Mouse (Mus musculus) kidney, embryonic 14.5 days (tissue): ENCODE results near the gene Mul1. TPM values are rescaled to one million over a fixed set of nuclear protein-coding genes. Genes with fewer than 3 reads are reported as not detected.

Source experiments
- ATAC-seq: fragments of 200-750 bp; cut with Nextera tagmentation; 2 replicates; pipeline ENCODE4 v1.8.0; 2017; ENCODE audit warnings: moderate number of reproducible peaks, mild to moderate bottlenecking, moderate TSS enrichment, moderate library complexity; ENCODE audit not compliant: low FRiP score, low TSS enrichment
- H3K27ac ChIP-seq: fragments of 300-500 bp; sonication (generic); 2 replicates; pipeline ENCODE4 v1.5.1; 2014; ENCODE audit warnings: low read depth, mild to moderate bottlenecking, low read length, moderate library complexity, mixed read lengths
- H3K27me3 ChIP-seq: fragments of 300-500 bp; sonication (generic); 2 replicates; pipeline ENCODE4 v1.6.1; 2014; ENCODE audit warnings: mild to moderate bottlenecking, low read length; ENCODE audit not compliant: control insufficient read depth, insufficient read depth
- H3K36me3 ChIP-seq: fragments of 300-500 bp; sonication (generic); 2 replicates; pipeline ENCODE4 v1.6.1; 2014; ENCODE audit warnings: low read length, mixed read lengths; ENCODE audit not compliant: control insufficient read depth, insufficient read depth
- H3K4me1 ChIP-seq: fragments of 300-500 bp; sonication (generic); 2 replicates; pipeline ENCODE4 v1.6.1; 2014; ENCODE audit warnings: low read length, mixed read lengths; ENCODE audit not compliant: control insufficient read depth, insufficient read depth
- H3K4me2 ChIP-seq: fragments of 300-500 bp; sonication (generic); replicated peaks from 2 replicates; pipeline ENCODE4 v1.6.1; 2014; ENCODE audit warnings: low read depth, mild to moderate bottlenecking, low read length
- H3K4me3 ChIP-seq: fragments of 300-500 bp; sonication (generic); 2 replicates; pipeline ENCODE4 v1.5.1; 2014; ENCODE audit warnings: mild to moderate bottlenecking, low read length
- H3K9ac ChIP-seq: fragments of 300-500 bp; sonication (generic); 2 replicates; pipeline ENCODE4 v1.6.1; 2014; ENCODE audit warnings: low read depth, mild to moderate bottlenecking, low read length, moderate library complexity
- H3K9me3 ChIP-seq: fragments of 300-500 bp; sonication (generic); 2 replicates; pipeline ENCODE4 v1.6.1; 2016; ENCODE audit warnings: low read length; ENCODE audit not compliant: control insufficient read depth
- WGBS: fragments of 180-500 bp; shearing (Covaris S2); extraction: QIAGEN DNeasy Blood & Tissue Kit; methylation state at CpG from one replicate; pipeline ENCODE4 v1.1.7; 2014; 5-methylcytosine and 5-hydroxymethylcytosine counted together
- polyA plus RNA-seq: library from polyadenylated mRNA; unstranded; fragments of >200 nt; fragmentation: Nextera tagmentation; extraction: Ambion mirVana; gene quantifications from 2 replicates; pipeline ENCODE4 v1.2.1, GENCODE M21; 2014

The Mul1 gene
- polyA plus RNA-seq: 16.7 and 16.9 TPM in 2 replicates

- Histone ChIP-seq H3K4me2 (peak within 1 kb of the TSS; percentile 87), H3K4me1 (peaks cover 10% of the 10 kb centered on the region), H3K36me3 (peaks cover 35% of the 10 kb centered on the region), H3K9ac (peak within 1 kb of the TSS; percentile 79), H3K27me3 (no peaks in the 10 kb centered on the region; the same call in 1 of the 2 replicates), H3K4me3 (peak within 1 kb of the TSS; percentile 96), H3K27ac (no peak within 1 kb of the TSS), H3K9me3 (no peaks in the 10 kb centered on the region)
- ATAC-seq: peak; percentile 93
- WGBS: 1% methylated on average over 64 of the region's 64 CpGs
Observed at GRCm38 (mm10) chr4:138434347-138435316, at the start of gene Mul1. Gene Mul1, plus strand, starts transcription at chr4:138434671.

GRCm38 (mm10) chr4:138393703-138394102, 40.8 kb upstream of the Mul1 start:
- 63% methylated on average over 7 of the region's 7 CpGs for WGBS
- H3K4me3 ChIP-seq: no peak overlapping the region
- H3K4me1 ChIP-seq: peaks cover 17% of the 10 kb centered on the region
- ATAC-seq: no peak
- H3K9ac ChIP-seq: no peak overlapping the region
- H3K9me3 ChIP-seq: no peaks in the 10 kb centered on the region
- peaks cover 54% of the 10 kb centered on the region for H3K27me3 ChIP-seq
- H3K4me2 ChIP-seq: no peak overlapping the region
- H3K27ac ChIP-seq: no peak overlapping the region
- H3K36me3 ChIP-seq: no peaks in the 10 kb centered on the region

- Histone ChIP-seq H3K9me3 (no peaks in the 10 kb centered on the region), H3K27ac (no peak overlapping the region), H3K4me2 (peak overlapping the region; percentile 58), H3K9ac (0 out of 2 replicates have a peak overlapping the region, but pooled peaks have one; percentile 13), H3K4me3 (peak overlapping the region; percentile 42), H3K36me3 (no peaks in the 10 kb centered on the region), H3K4me1 (peaks cover 17% of the 10 kb centered on the region), H3K27me3 (peaks cover 59% of the 10 kb centered on the region)
- WGBS: 1% methylated on average over 95 of the region's 103 CpGs
- peak; percentile 61; the same call in 1 of the 2 replicates for ATAC-seq
Observed at GRCm38 (mm10) chr4:138395087-138395970, 39.1 kb upstream of the Mul1 start.

GRCm38 (mm10) chr4:138395971-138396645, 38.4 kb upstream of the Mul1 start, which contains the start of gene Fam43b:
Gene Fam43b, minus strand, starts transcription at chr4:138396528.
- Histone ChIP-seq H3K27ac (no peak within 1 kb of the TSS), H3K27me3 (peaks cover 59% of the 10 kb centered on the region), H3K36me3 (no peaks in the 10 kb centered on the region), H3K9me3 (no peaks in the 10 kb centered on the region), H3K4me1 (peaks cover 17% of the 10 kb centered on the region), H3K9ac (no peak within 1 kb of the TSS), H3K4me3 (peak within 1 kb of the TSS; percentile 42), H3K4me2 (peak within 1 kb of the TSS; percentile 58)
- WGBS: under 1% methylated on average over 46 of the region's 46 CpGs
- no peak for ATAC-seq

GRCm38 (mm10) chr4:138396711-138397110, 37.8 kb upstream of the Mul1 start:
- peak overlapping the region; percentile 58 for H3K4me2 ChIP-seq
- peaks cover 62% of the 10 kb centered on the region for H3K27me3 ChIP-seq
- peak overlapping the region; percentile 42 for H3K4me3 ChIP-seq
- peaks cover 17% of the 10 kb centered on the region for H3K4me1 ChIP-seq
- H3K9me3 ChIP-seq: no peaks in the 10 kb centered on the region
- no peak for ATAC-seq
- H3K36me3 ChIP-seq: no peaks in the 10 kb centered on the region
- no peak overlapping the region for H3K9ac ChIP-seq
- WGBS: 9% methylated on average over 8 of the region's 8 CpGs
- no peak overlapping the region for H3K27ac ChIP-seq

GRCm38 (mm10) chr4:138404806-138405205, 29.7 kb upstream of the Mul1 start:
- no peak for ATAC-seq

GRCm38 (mm10) chr4:138407479-138408194, 26.8 kb upstream of the Mul1 start:
- no peaks in the 10 kb centered on the region for H3K4me1 ChIP-seq
- 68% methylated on average over 12 of the region's 13 CpGs for WGBS
- no peak for ATAC-seq

More at GRCm38 (mm10) chr4:138404806-138405205, 29.7 kb upstream of the Mul1 start:
- H3K27me3 ChIP-seq: 0 out of 2 replicates have a peak, but pooled peaks cover 3% of the 10 kb centered on the region
- no peak overlapping the region for H3K9ac ChIP-seq
- 3% methylated on average over 2 of the region's 2 CpGs for whole genome bisulfite sequencing
- H3K4me1 ChIP-seq: no peaks in the 10 kb centered on the region
- no peak overlapping the region for H3K4me3 ChIP-seq
- no peaks in the 10 kb centered on the region for H3K9me3 ChIP-seq
- no peak overlapping the region for H3K4me2 ChIP-seq
- H3K36me3 ChIP-seq: no peaks in the 10 kb centered on the region
- H3K27ac ChIP-seq: no peak overlapping the region

GRCm38 (mm10) chr4:138411011-138411410, 23.5 kb upstream of the Mul1 start:
- Histone ChIP-seq H3K27ac (no peak overlapping the region), H3K36me3 (no peaks in the 10 kb centered on the region), H3K9ac (no peak overlapping the region), H3K9me3 (no peaks in the 10 kb centered on the region), H3K4me1 (peaks cover 7% of the 10 kb centered on the region), H3K27me3 (no peaks in the 10 kb centered on the region; the same call in 1 of the 2 replicates), H3K4me2 (no peak overlapping the region), H3K4me3 (no peak overlapping the region)
- WGBS: 5% methylated on average over 5 of the region's 5 CpGs
- ATAC-seq: 0 out of 2 replicates have a peak, but pooled peaks have one; percentile 77

More at GRCm38 (mm10) chr4:138407479-138408194, 26.8 kb upstream of the Mul1 start:
- no peak overlapping the region for H3K4me2 ChIP-seq
- no peak overlapping the region for H3K9ac ChIP-seq
- H3K36me3 ChIP-seq: no peaks in the 10 kb centered on the region
- H3K9me3 ChIP-seq: no peaks in the 10 kb centered on the region
- no peak overlapping the region for H3K4me3 ChIP-seq
- H3K27me3 ChIP-seq: no peaks in the 10 kb centered on the region; the same call in 1 of the 2 replicates
- no peak overlapping the region for H3K27ac ChIP-seq
